Mouse (Mus musculus) embryonic facial prominence, embryonic 11.5 days (tissue): ENCODE results near the gene Hrasls5. TPM values are rescaled to one million over a fixed set of nuclear protein-coding genes. Genes with fewer than 3 reads are reported as not detected.

Source experiments
- ATAC-seq: fragments of 200-750 bp; cut with Nextera tagmentation; replicated peaks from 2 replicates; pipeline ENCODE4 v1.8.0; 2017; ENCODE audit warnings: low read depth; ENCODE audit not compliant: insufficient number of reproducible peaks, low FRiP score, low TSS enrichment
- DNase-seq: peaks from one replicate; pipeline ENCODE4 v3.0.0-alpha.2; 2015; ENCODE audit warnings: low spot score
- H3K27ac ChIP-seq: fragments of 300-500 bp; sonication (generic); replicated peaks from 2 replicates; pipeline ENCODE4 v1.5.1; 2014; ENCODE audit warnings: mild to moderate bottlenecking, low read depth, low read length, control low read depth
- H3K27me3 ChIP-seq: fragments of 300-500 bp; sonication (generic); 2 replicates; pipeline ENCODE4 v1.6.1; 2014; ENCODE audit warnings: mild to moderate bottlenecking, low read length, moderate library complexity, mixed read lengths; ENCODE audit not compliant: control insufficient read depth, insufficient read depth
- H3K36me3 ChIP-seq: fragments of 300-500 bp; sonication (generic); replicated peaks from 2 replicates; pipeline ENCODE4 v1.6.1; 2014; ENCODE audit warnings: low read depth, mild to moderate bottlenecking, low read length, moderate library complexity, mixed read lengths; ENCODE audit not compliant: control insufficient read depth, insufficient read depth
- H3K4me1 ChIP-seq: fragments of 300-500 bp; sonication (generic); 2 replicates; pipeline ENCODE4 v1.6.1; 2014; ENCODE audit warnings: low read length, mixed read lengths; ENCODE audit not compliant: control insufficient read depth, insufficient read depth
- H3K4me2 ChIP-seq: fragments of 300-500 bp; sonication (generic); 2 replicates; pipeline ENCODE4 v1.6.1; 2014; ENCODE audit warnings: low read depth, mild to moderate bottlenecking, control low read depth, low read length, moderate library complexity
- H3K4me3 ChIP-seq: fragments of 300-500 bp; sonication (generic); 2 replicates; pipeline ENCODE4 v1.5.1; 2014; ENCODE audit warnings: low read depth, low read length, control low read depth
- H3K9ac ChIP-seq: fragments of 300-500 bp; sonication (generic); replicated peaks from 2 replicates; pipeline ENCODE4 v1.6.1; 2014; ENCODE audit warnings: mild to moderate bottlenecking, control low read depth, low read length
- H3K9me3 ChIP-seq: fragments of 300-500 bp; sonication (generic); replicated peaks from 2 replicates; pipeline ENCODE4 v1.6.1; 2016; ENCODE audit warnings: mild to moderate bottlenecking, low read length, inconsistent platforms, mixed read lengths; ENCODE audit not compliant: control insufficient read depth
- WGBS: fragments of 180-500 bp; shearing (Covaris S2); extraction: QIAGEN DNeasy Blood & Tissue Kit; methylation state at CpG from one replicate; pipeline ENCODE4 v1.1.7; 2014; 5-methylcytosine and 5-hydroxymethylcytosine counted together
- polyA plus RNA-seq: library from polyadenylated mRNA; unstranded; fragments of >200 nt; fragmentation: Nextera tagmentation; extraction: Ambion mirVana; gene quantifications from 2 replicates; pipeline ENCODE4 v1.2.1, GENCODE M21; 2014

Gene Hrasls5
- polyA plus RNA-seq, 1 experiment from 2014 or later: not detected

- Histone ChIP-seq H3K4me1 (no peaks in the 10 kb centered on the region), H3K27me3 (no peaks in the 10 kb centered on the region), H3K4me3 (no peak overlapping the region), H3K36me3 (no peaks in the 10 kb centered on the region), H3K9me3 (no peaks in the 10 kb centered on the region), H3K4me2 (no peak overlapping the region), H3K9ac (no peak overlapping the region), H3K27ac (no peak overlapping the region)
- ATAC-seq: no peak
- no peak for DNase-seq
- 93% methylated on average over 1 of the region's 1 CpGs for WGBS
Observed at GRCm38 (mm10) chr19:7687988-7688387, 75.6 kb downstream of the Hrasls5 start.

Other genes with a start within 250 kb of the Hrasls5 start
- gene Spindoc, start 229.5 kb upstream of the Hrasls5 start, polyA plus RNA-seq: 22.4 and 24.8 TPM in 2 replicates
- gene 2700081O15Rik, start 194.9 kb upstream of the Hrasls5 start, polyA plus RNA-seq: 10.4 and 11.4 TPM in 2 replicates
- gene Rtn3, start 129.3 kb upstream of the Hrasls5 start, polyA plus RNA-seq: 148 and 156 TPM in 2 replicates
- gene Atl3, start 118.5 kb upstream of the Hrasls5 start, polyA plus RNA-seq: 9.4 and 11.9 TPM in 2 replicates
- gene Pla2g16, start 55.1 kb upstream of the Hrasls5 start, polyA plus RNA-seq: 7.4 and 8.6 TPM in 2 replicates
- 0.18 TPM in 1 of 2 replicates, not detected in the other for gene Lgals12, start 5.3 kb upstream of the Hrasls5 start, polyA plus RNA-seq
- gene Slc22a19, start 98.8 kb downstream of the Hrasls5 start, polyA plus RNA-seq: not detected in 2 replicates
- not detected in 2 replicates for gene Slc22a26, start 190.1 kb downstream of the Hrasls5 start, polyA plus RNA-seq